Mouse (Mus musculus): ENCODE data around the gene Zmym2.
"Not testable (repeated sequence)": the region's sequence is repeated elsewhere in the genome, so short reads cannot be mapped to it uniquely, and the experiment has no call there.

Zmym2 gene

GRCm38 (mm10) chr14:56886594-56887513 is at the start of gene Zmym2:
Gene Zmym2, plus strand, starts transcription at chr14:56886653.
- DNase-seq (ENCODE audit: low spot score in 2 of 2): peak; percentile 80 to 86

DNA sequence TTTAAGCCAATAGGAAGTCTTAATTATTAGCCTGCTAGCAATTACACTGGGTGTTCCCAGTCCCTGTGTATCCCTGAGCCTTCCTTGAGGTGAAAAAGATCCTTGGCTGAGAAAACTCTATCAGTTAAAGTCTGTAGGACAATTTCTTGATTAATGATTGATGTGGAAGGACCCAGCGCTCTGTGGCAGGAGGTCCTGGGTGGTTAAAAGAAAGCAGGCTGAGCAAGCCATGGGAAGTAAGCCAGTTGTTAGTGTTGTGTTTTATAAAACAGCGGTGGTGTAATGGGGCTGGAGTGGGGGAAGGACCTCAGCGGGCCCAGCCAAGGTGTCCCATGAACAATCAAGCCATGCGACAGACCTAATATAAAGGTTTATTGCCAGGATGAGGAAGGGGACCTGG is 42.4 kb upstream of the Zmym2 start:
- DNase-seq (ENCODE audit: low spot score in 2 of 2): no peak

DNA sequence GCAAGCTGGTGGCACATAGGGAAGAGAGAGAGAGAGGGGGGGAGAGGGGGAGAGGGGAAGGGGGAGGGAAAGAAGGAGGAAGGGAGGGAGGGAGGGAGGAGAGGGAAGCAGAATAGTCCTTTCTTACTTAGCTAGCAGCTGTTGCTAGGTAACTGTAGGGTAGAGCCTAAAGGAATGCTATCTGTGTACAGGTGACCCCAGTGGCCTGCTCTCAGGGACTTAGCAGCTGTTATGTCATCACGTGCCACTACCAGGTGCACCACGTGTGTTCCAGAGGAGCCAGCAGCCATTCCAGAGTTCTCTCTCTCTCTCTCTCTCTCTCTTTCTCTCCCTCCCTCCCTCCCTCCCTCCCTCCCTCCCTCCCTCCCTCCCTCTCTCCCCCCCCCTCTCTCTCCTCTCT is 41.9 kb upstream of the Zmym2 start:
- no peak for DNase-seq (ENCODE audit: low spot score in 2 of 2)

DNA sequence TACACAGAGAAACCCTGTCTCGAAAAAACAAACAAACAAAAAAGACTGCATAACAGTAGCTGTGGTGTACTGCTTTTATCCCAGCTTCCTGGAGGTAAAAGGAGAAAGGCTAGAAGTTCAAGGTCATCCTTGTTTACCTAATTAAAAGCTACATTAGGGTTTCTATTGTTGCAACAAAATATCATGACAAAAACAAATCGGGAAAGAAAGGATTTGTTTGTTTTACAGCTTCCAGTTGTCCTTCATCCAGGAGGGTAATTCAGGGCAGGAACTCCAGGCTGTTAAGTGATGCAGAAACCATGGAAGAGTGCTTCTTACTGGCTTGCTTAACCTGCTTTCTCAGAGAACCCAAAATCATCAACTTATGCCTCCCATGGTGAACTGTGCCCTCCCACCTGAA is 38.1 kb upstream of the Zmym2 start:
- no peak for DNase-seq (ENCODE audit: low spot score in 2 of 2)

GRCm38 (mm10) chr14:56849681-56850080 is 36.8 kb upstream of the Zmym2 start:
- DNase-seq (ENCODE audit: low spot score in 2 of 2): no peak

DNA sequence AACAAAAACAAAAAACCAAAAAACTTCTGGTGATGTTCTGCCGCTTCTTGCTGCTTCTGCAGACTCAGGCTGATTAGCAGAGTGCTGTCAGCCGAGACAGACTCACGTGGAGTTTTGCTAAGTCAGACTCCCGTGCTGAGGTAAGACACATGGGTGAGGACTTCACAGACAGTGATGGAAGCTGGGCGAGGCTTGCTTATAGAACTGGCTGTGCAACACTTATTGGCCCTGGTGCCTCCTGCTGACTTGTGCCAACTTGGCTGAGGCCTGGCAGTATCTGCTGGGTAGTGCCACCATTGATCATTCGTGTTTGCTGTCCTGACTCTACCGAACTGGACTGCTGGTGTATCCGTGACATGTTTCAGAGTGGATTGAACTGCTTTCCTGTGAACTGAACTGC is 22.4 kb upstream of the Zmym2 start:
- no peak for DNase-seq (ENCODE audit: low spot score in 2 of 2)

GRCm38 (mm10) chr14:56864641-56865040 is 21.8 kb upstream of the Zmym2 start:
- no peak for DNase-seq (ENCODE audit: low spot score in 2 of 2)

DNA sequence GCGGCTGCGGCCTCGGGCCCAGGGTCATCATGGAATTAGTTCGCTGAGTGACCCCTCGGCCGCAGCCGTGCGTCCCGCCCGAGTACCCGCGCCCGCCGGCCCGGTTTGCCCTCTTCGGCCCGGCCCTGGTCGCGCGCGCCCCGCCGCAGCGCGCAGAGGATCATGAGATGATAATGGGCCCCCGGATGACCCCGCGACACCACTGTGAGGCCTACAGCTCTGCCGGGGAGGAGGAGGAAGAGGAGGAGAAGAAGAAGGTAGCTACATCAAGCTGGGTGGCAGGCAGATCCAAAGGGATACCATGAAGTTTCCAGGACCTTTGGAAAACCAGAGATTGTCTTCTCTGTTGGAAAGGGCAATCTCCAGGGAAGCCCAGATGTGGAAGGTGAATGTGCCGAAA is 21.3 kb upstream of the Zmym2 start:
- not testable (repeated sequence) for DNase-seq (ENCODE audit: low spot score in 2 of 2)

GRCm38 (mm10) chr14:56873525-56873924 is 12.9 kb upstream of the Zmym2 start:
- no peak for DNase-seq (ENCODE audit: low spot score in 2 of 2)

GRCm38 (mm10) chr14:56875586-56876159 is 10.8 kb upstream of the Zmym2 start:
- DNase-seq (ENCODE audit: low spot score in 2 of 2): no peak

DNA sequence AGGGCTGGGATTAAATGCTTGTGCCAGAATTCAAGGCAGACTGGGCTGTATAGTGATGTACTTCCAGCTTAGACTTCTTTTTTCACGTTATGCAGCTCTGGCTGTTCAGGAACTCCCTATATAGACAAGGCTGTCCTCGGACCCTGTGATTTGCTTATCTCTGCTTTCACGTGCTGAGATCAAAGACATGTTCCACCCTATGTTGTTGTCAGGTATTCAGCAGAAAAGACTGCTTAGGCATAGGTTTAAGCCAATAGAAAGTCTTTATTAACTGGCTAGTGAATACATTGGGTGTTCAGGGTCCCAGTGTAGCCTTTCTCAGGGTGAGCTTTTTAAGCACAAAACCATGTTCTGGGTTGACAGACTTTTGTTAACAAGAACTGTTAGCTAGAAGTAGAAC is 5.2 kb upstream of the Zmym2 start:
- DNase-seq (ENCODE audit: low spot score in 2 of 2): no peak

DNA sequence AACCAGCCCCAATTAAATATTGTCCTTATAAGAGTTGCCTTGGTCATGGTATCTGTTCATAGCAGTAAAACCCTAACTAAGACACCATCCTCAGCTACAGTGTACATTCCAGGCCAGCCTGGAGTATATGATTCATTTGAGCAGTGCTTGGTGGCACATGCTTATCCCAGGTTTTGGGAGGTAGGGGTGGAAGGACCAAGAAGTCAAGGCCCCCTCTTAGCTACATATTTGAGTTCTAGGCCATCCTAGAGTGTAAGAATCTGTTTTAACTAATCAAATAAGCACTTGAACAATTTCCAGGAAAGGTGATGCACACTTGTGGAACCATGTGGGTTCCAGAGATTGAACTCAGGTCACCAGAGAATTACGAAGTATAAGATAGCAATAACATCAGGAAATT is 3.0 kb upstream of the Zmym2 start:
- no peak for DNase-seq (ENCODE audit: low spot score in 2 of 2)

GRCm38 (mm10) chr14:56885308-56885771 is 1.1 kb upstream of the Zmym2 start:
- peak; percentile 87 to 89 for DNase-seq (ENCODE audit: low spot score in 2 of 2)

- DNase-seq (ENCODE audit: low spot score in 2 of 2): peak; percentile 77 to 81
Observed at GRCm38 (mm10) chr14:56885986-56886593, 363 bp upstream of the Zmym2 start.

DNA sequence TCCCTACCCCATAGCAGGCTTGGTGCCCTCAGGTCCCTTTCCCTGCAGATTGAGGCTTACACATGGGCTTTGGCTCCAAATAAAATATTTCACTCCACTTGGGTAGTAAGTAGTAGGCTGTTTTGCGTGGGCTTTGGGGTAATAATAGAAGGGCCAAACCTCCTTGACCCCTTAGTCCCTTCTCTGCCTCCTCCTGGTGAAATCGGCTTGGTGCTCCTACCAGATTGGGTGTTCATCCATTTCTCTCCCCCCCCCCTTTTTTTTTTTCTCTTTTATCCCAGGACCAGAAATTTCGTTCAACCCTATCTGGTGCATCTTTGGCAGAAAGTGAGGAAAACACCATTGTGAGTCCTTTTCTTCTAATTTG is 1.0 kb downstream of the Zmym2 start:
- no peak for DNase-seq (ENCODE audit: low spot score in 2 of 2)

- peak; percentile 51 to 79 for DNase-seq (ENCODE audit: low spot score in 2 of 2)
Observed at GRCm38 (mm10) chr14:56887887-56888286, 1.4 kb downstream of the Zmym2 start.

- no peak for DNase-seq (ENCODE audit: low spot score in 2 of 2)
Observed at GRCm38 (mm10) chr14:56888416-56888815, 2.0 kb downstream of the Zmym2 start.

GRCm38 (mm10) chr14:56894417-56894816 is 8.0 kb downstream of the Zmym2 start:
- no peak for DNase-seq (ENCODE audit: low spot score in 2 of 2)

- no peak for DNase-seq (ENCODE audit: low spot score in 2 of 2)
Observed at GRCm38 (mm10) chr14:56896521-56896920, 10.1 kb downstream of the Zmym2 start.

- no peak for DNase-seq (ENCODE audit: low spot score in 2 of 2)
Observed at GRCm38 (mm10) chr14:56897475-56897874, 11.0 kb downstream of the Zmym2 start.

DNA sequence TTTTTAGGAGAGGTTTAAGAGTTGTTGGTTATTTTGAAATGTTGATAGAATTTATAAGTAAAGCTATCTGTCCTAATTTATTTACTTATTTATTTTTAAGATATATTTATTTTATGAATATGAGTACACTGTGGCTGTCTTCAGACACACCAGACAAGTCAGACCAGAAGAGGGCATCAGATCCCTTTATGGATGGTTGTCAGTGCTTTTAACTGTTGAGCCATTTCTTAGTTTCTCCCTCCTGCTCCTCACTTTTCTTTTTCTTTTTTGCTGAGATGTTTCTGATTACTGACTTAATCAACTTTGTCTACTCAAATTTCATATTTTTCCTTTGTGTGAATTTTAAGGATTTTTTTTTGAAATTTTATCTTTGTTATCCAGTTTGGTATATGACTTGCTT is 13.2 kb downstream of the Zmym2 start:
- no peak for DNase-seq (ENCODE audit: low spot score in 2 of 2)

DNA sequence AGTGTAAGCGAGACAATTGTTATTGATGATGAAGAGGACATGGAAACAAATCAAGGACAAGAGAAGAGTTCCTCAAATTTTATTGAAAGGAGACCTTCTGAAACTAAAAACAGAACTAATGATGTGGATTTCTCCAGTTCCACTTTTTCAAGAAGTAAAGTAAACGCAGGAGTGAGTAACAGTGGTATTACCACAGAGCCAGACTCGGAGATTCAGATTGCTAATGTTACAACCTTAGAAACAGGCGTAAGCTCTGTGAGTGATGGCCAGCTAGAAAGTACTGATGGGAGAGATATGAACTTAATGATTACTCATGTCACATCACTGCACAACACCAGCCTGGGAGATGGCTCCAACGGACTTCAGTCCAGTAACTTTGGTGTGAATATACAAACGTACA is 16.6 kb downstream of the Zmym2 start:
- DNase-seq (ENCODE audit: low spot score in 2 of 2): no peak

DNA sequence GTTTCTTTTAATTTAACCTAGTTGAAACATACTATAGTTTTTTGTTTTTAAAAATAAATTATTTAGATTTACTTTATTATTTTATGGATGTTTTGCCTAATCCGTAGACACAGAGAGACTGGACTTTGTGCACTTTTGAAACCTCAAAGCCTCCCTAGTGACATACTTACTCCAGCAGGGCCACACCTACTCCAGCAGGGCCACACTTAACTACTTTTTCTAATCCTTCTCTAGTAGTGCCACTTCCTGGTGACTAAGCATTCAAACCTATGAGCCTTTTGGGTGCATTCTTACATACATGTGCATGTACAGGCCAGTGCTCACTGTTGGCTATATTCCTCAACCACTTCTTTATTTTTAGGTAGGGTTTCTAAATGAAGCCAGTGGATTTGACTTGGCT is 19.2 kb downstream of the Zmym2 start:
- DNase-seq (ENCODE audit: low spot score in 2 of 2): no peak

Data from spleen, postnatal 10 days (tissue).